Mouse (Mus musculus) myocyte (in vitro differentiated cells): ENCODE data around the gene Panx1. TPM values are rescaled to one million over a fixed set of nuclear protein-coding genes. Genes with fewer than 3 reads are reported as not detected.

Source experiments
- H3K27me3 ChIP-seq: one replicate; pipeline ENCODE4 v1.6.1; 2011; ENCODE audit not compliant: control insufficient read depth, insufficient read depth, insufficient read length
- H3K36me3 ChIP-seq: one replicate; pipeline ENCODE4 v1.6.1; 2011; ENCODE audit not compliant: control insufficient read depth, insufficient read depth
- H3K4me2 ChIP-seq: one replicate; pipeline ENCODE4 v1.6.1; 2011; ENCODE audit warnings: low read depth, control low read depth
- H3K4me3 ChIP-seq: one replicate; pipeline ENCODE4 v1.5.1; 2011; ENCODE audit warnings: mild to moderate bottlenecking, control low read depth, moderate library complexity
- H3K79me2 ChIP-seq: one replicate; pipeline ENCODE4 v1.6.1; 2011; ENCODE audit not compliant: control insufficient read depth, insufficient read depth
- H3ac ChIP-seq: one replicate; pipeline ENCODE4 v1.6.1; 2011; ENCODE audit not compliant: control insufficient read depth, insufficient read length
- CEBPB ChIP-seq: IDR thresholded peaks from 2 replicates; pipeline ENCODE4 v1.6.1; 2011; ENCODE audit warnings: mild to moderate bottlenecking, moderate library complexity; ENCODE audit not compliant: poor library complexity, insufficient read depth, severe bottlenecking
- E2F4 ChIP-seq: IDR thresholded peaks from one replicate; pipeline ENCODE4 v1.6.1; 2011; ENCODE audit warnings: mild to moderate bottlenecking, control low read depth, moderate library complexity; ENCODE audit not compliant: insufficient read depth
- MAX ChIP-seq: IDR thresholded peaks from one replicate; pipeline ENCODE4 v1.6.1; 2011; ENCODE audit warnings: low read depth, mild to moderate bottlenecking, control low read depth
- MYOD1 ChIP-seq, 3 experiments: IDR thresholded peaks; one replicate each; pipeline ENCODE4 v1.6.1; 2011; ENCODE audit warnings: control low read depth in 2 of 3, low read depth in 2 of 3, mild to moderate bottlenecking in 2 of 3, moderate library complexity in 1 of 3; ENCODE audit not compliant: insufficient read length in 2 of 3, control insufficient read depth in 1 of 3
- MYOG ChIP-seq, 3 experiments: IDR thresholded peaks; one replicate each; pipeline ENCODE4 v1.6.1; 2011; ENCODE audit warnings: control low read depth in 2 of 3, low read depth in 2 of 3, mild to moderate bottlenecking in 2 of 3; ENCODE audit not compliant: insufficient read length in 2 of 3, control insufficient read depth in 1 of 3, insufficient read depth in 1 of 3
- POLR2A ChIP-seq: IDR thresholded peaks from one replicate; pipeline ENCODE4 v1.6.1; 2011; ENCODE audit warnings: low read depth, mild to moderate bottlenecking, control low read depth, moderate library complexity; ENCODE audit not compliant: insufficient read length
- POLR2AphosphoS2 ChIP-seq: IDR thresholded peaks from one replicate; pipeline ENCODE4 v1.6.1; 2011; ENCODE audit warnings: low read depth, control low read depth; ENCODE audit not compliant: insufficient read length
- REST ChIP-seq: IDR thresholded peaks from one replicate; pipeline ENCODE4 v1.6.1; 2011; ENCODE audit warnings: mild to moderate bottlenecking, control low read depth, moderate library complexity; ENCODE audit not compliant: insufficient read depth, insufficient read length
- SRF ChIP-seq: IDR thresholded peaks from one replicate; pipeline ENCODE4 v1.6.1; 2011; ENCODE audit warnings: low read depth; ENCODE audit not compliant: control insufficient read depth, insufficient read length
- TCF12 ChIP-seq: IDR thresholded peaks from one replicate; pipeline ENCODE4 v1.6.1; 2011; ENCODE audit warnings: mild to moderate bottlenecking, control low read depth; ENCODE audit not compliant: poor library complexity, insufficient read depth, severe bottlenecking
- TCF3 ChIP-seq: IDR thresholded peaks from one replicate; pipeline ENCODE4 v1.6.1; 2011; ENCODE audit warnings: low read depth, control low read depth; ENCODE audit not compliant: insufficient read length
- USF1 ChIP-seq: IDR thresholded peaks from one replicate; pipeline ENCODE4 v1.6.1; 2011; ENCODE audit warnings: low read depth, mild to moderate bottlenecking, control low read depth, moderate library complexity
- polyA plus RNA-seq: library from polyadenylated mRNA; unstranded; fragments of >200 nt; fragmentation: generic; extraction: Trizol; gene quantifications from one replicate; pipeline ENCODE4 v1.2.1, GENCODE M21; 2012; ENCODE audit warnings: missing spikeins

The Panx1 gene
- polyA plus RNA-seq, 1 experiment: 54.7 TPM

GRCm38 (mm10) chr9:15003676-15004297 is 41.5 kb downstream of the Panx1 start:
- Histone ChIP-seq H3K4me2 (no peak overlapping the region), H3K36me3 (peaks cover 19% of the 10 kb centered on the region), H3K79me2 (no peaks in the 10 kb centered on the region), H3K4me3 (no peak overlapping the region), H3K27me3 (no peaks in the 10 kb centered on the region), H3ac (no peak overlapping the region)
- no peak for TF ChIP-seq MAX
- no peak for TF ChIP-seq MYOG (IDR thresholded peaks at IDR 0.05; ENCODE audit: control insufficient read depth in 1 of 3, insufficient read depth in 1 of 3, insufficient read length in 2 of 3, low read depth in 2 of 3)
- no peak for TF ChIP-seq TCF3
- TF ChIP-seq USF1: no peak
- TF ChIP-seq MYOD1 (IDR thresholded peaks at IDR 0.05; ENCODE audit: control insufficient read depth in 1 of 3, insufficient read length in 2 of 3, low read depth in 2 of 3): no peak
- no peak for TF ChIP-seq CEBPB
- no peak for TF ChIP-seq E2F4
- TF ChIP-seq REST: no peak
- TF ChIP-seq POLR2AphosphoS2: no peak
- TF ChIP-seq SRF: no peak
- TF ChIP-seq TCF12: no peak
- no peak for TF ChIP-seq POLR2A

DNA sequence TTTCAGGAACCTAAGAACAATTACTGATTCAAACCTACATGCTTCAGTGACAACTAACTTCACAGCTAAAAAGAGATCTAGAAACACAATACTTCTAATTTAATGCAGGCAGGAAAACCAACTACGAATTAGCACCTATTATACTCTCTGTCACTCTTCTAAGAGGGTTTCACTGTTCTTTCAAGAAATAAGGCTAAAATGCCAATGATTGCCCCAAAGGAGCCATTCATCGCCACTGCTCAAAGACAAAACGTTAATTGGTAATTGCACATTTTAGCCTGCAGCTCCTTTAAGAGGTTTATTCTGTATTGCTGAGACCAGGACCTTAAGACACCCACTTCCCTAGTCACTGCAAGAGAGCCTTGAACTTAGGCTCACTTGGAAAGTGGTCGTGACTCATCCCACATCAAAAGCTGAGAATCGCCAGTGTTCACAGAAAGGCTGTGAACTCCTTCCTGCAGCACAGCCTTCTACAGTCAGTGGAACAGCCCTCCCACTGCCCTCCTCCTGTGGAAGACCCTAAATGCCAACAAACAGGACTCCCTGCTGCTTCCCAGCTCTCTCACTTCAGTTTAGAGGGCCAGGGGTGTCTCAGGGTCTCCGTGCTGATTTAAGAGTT is 42.2 kb downstream of the Panx1 start:
- peaks cover 19% of the 10 kb centered on the region for H3K36me3 ChIP-seq
- no peak overlapping the region for H3K4me3 ChIP-seq
- no peak for TF ChIP-seq SRF
- H3K79me2 ChIP-seq: no peaks in the 10 kb centered on the region
- no peak overlapping the region for H3ac ChIP-seq
- H3K4me2 ChIP-seq: no peak overlapping the region
- H3K27me3 ChIP-seq: no peaks in the 10 kb centered on the region

DNA sequence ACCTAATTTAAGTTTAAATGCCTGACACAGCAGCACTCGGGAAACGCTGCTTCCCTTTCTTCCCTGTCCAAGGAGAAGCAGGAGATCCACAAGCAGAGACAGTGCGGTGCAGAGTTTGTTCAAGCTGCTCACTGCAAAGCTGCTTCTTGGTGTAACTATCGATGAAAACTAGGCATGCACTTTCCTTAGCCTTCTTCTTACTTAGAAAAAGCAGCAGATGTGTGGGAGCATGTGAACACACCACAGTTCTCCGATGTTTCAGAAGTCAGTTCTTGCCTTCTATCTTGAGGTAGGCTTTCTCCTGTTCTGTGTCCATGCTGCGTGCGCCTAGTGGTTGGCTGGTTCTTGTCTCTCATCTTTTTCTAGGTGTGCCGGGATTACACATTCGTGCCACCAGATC is 46.5 kb downstream of the Panx1 start:
- H3K4me3 ChIP-seq: no peak overlapping the region
- peaks cover 9% of the 10 kb centered on the region for H3K36me3 ChIP-seq
- H3K27me3 ChIP-seq: no peaks in the 10 kb centered on the region
- no peak for TF ChIP-seq SRF
- TF ChIP-seq MYOG (IDR thresholded peaks at IDR 0.05; ENCODE audit: control insufficient read depth in 1 of 3, insufficient read depth in 1 of 3, insufficient read length in 2 of 3, low read depth in 2 of 3): no peak
- TF ChIP-seq TCF3: no peak
- TF ChIP-seq TCF12: no peak
- no peak for TF ChIP-seq CEBPB
- no peak for TF ChIP-seq E2F4
- TF ChIP-seq POLR2AphosphoS2: no peak
- no peak for TF ChIP-seq MAX
- TF ChIP-seq POLR2A: no peak
- no peak for TF ChIP-seq USF1
- no peak for TF ChIP-seq REST
- no peak for TF ChIP-seq MYOD1 (IDR thresholded peaks at IDR 0.05; ENCODE audit: control insufficient read depth in 1 of 3, insufficient read length in 2 of 3, low read depth in 2 of 3)
- no peaks in the 10 kb centered on the region for H3K79me2 ChIP-seq
- H3ac ChIP-seq: no peak overlapping the region
- H3K4me2 ChIP-seq: no peak overlapping the region

- Histone ChIP-seq H3K4me2 (no peak overlapping the region), H3ac (no peak overlapping the region)
These were observed 47.8 kb downstream of the Panx1 start for GRCm38 (mm10) chr9:14997271-14998055.

GRCm38 (mm10) chr9:14995525-14995924 is 49.8 kb downstream of the Panx1 start:
- no peaks in the 10 kb centered on the region for H3K36me3 ChIP-seq
- no peaks in the 10 kb centered on the region for H3K27me3 ChIP-seq
- TF ChIP-seq TCF12 (no peak), MYOD1 (IDR thresholded peaks at IDR 0.05; ENCODE audit: control insufficient read depth in 1 of 3, insufficient read length in 2 of 3, low read depth in 2 of 3) (no peak), TCF3 (no peak), USF1 (no peak), POLR2A (no peak), E2F4 (no peak), REST (no peak), MYOG (IDR thresholded peaks at IDR 0.05; ENCODE audit: control insufficient read depth in 1 of 3, insufficient read depth in 1 of 3, insufficient read length in 2 of 3, low read depth in 2 of 3) (no peak)
- no peak overlapping the region for H3K4me3 ChIP-seq
- H3K79me2 ChIP-seq: no peaks in the 10 kb centered on the region
- no peak overlapping the region for H3K4me2 ChIP-seq
- no peak overlapping the region for H3ac ChIP-seq

More at GRCm38 (mm10) chr9:14997271-14998055, 47.8 kb downstream of the Panx1 start:
- TF ChIP-seq MYOD1 (IDR thresholded peaks at IDR 0.05; ENCODE audit: control insufficient read depth in 1 of 3, insufficient read length in 2 of 3, low read depth in 2 of 3): no peak
- H3K4me3 ChIP-seq: no peak overlapping the region
- H3K79me2 ChIP-seq: no peaks in the 10 kb centered on the region
- no peaks in the 10 kb centered on the region for H3K27me3 ChIP-seq
- H3K36me3 ChIP-seq: peaks cover 3% of the 10 kb centered on the region
